Mouse (Mus musculus): Measurements from ENCODE around the gene Mab21l1. TPM values are rescaled to one million over a fixed set of nuclear protein-coding genes. Genes with fewer than 3 reads are reported as not detected.

The Mab21l1 gene
- polyA plus RNA-seq, 1 experiment from 2014 or later = 0.56 TPM

GRCm38 (mm10) chr3:55778764-55779730 lies 3.3 kb upstream of the Mab21l1 start:
- DNase-seq (ENCODE audit: low spot score) = no peak

- DNase-seq (ENCODE audit: low spot score) = no peak
Measured at GRCm38 (mm10) chr3:55780120-55781070, 1.9 kb upstream of the Mab21l1 start.

DNA sequence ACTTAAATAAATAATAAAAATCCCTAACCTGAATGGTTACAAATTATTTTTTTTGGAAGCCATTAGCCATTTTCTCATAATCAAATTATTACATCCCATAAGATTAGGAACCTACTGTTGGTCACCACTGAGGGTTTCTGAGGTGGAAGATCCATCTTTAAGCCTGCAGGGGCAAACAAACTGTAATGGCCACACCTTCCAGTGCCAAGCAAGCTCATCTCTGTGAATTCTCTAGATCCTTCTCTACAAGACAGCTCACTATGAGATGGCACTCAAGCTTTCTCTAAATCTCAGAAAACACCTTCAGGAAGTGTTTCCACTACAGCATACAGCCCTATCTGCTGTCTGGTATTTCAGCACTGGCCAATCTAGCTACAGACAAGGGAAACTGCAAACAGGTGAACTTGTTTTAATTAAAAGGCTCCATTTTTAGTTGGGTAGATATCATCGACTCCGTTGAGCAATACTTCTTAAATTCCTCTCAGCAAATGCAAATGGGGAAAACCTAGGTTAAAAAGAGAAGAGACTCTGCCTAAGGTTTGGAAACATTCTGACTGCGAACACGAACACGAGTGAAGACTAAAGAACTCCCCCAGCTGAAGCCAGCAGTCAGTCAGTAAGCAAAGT lies 768 bp upstream of the Mab21l1 start:
- DNase-seq (ENCODE audit: low spot score) = no peak

- no peak for DNase-seq (ENCODE audit: low spot score)
Measured at GRCm38 (mm10) chr3:55782771-55783170, 461 bp downstream of the Mab21l1 start.

DNA sequence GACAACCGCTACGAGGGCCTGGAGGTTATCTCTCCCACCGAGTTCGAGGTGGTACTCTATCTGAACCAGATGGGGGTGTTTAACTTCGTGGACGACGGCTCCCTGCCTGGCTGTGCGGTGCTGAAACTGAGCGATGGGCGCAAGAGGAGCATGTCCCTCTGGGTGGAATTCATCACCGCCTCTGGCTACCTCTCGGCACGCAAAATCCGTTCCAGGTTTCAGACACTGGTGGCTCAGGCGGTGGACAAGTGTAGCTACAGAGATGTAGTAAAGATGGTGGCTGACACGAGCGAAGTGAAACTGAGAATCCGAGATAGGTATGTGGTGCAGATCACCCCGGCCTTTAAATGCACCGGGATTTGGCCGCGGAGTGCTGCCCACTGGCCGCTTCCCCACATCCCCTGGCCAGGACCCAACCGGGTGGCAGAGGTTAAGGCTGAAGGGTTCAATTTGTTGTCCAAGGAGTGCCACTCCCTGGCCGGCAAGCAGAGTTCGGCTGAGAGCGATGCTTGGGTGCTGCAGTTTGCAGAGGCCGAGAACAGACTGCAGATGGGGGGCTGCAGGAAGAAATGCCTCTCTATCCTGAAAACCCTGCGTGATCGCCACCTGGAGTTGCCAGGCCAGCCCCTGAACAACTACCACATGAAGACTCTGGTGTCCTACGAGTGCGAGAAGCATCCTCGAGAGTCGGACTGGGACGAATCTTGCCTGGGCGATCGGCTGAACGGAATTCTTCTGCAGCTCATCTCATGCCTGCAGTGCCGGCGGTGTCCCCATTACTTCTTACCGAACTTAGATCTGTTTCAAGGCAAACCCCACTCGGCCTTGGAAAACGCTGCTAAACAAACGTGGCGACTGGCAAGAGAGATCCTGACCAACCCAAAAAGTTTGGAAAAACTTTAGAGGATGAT lies 1.1 kb downstream of the Mab21l1 start:
- DNase-seq (ENCODE audit: low spot score) = no peak

- DNase-seq (ENCODE audit: low spot score) = no peak
Measured at GRCm38 (mm10) chr3:55784101-55784500, 1.8 kb downstream of the Mab21l1 start.

GRCm38 (mm10) chr3:55785266-55785980 lies 3.1 kb downstream of the Mab21l1 start:
- DNase-seq (ENCODE audit: low spot score) = no peak

GRCm38 (mm10) chr3:55785981-55786725 lies 3.8 kb downstream of the Mab21l1 start:
- no peak for DNase-seq (ENCODE audit: low spot score)

GRCm38 (mm10) chr3:55786835-55787486 lies 4.7 kb downstream of the Mab21l1 start:
- DNase-seq (ENCODE audit: low spot score) = no peak

DNA sequence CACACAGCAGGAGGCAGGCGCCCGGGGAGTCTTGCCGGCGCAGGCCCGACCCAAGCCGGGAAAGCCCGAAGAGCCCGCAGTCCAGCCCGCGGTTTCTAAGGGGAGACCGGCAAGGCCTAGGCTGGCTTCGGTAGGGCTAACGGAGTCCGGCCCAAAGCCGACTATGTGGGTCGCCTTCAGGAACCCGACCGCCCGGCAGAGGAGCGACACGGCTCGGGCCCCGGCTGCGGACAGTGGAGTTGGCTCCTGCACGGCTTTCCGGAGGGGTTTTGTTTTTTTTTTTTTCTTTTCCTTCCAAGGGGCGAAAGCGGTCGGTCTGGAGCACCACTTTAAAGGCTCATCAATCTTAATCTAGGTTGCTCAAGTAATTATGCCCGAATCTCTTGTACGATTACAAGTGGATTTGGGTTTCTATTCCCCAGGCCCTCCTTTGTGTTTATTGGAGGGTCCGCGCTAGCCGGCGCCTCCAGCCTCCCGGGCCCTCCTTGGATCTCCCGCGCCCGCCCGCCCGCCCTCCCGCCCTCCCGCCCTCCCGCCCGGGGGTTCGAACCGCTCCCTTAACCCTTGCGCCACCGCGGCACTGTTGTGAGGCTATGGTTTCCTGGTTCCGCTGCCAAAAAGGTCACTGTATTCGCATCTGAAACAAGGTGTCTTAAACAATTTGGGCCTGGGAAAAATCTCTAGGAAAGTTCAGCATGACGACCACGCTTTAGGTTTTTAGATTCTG lies 5.3 kb downstream of the Mab21l1 start:
- no peak for DNase-seq (ENCODE audit: low spot score)

DNA sequence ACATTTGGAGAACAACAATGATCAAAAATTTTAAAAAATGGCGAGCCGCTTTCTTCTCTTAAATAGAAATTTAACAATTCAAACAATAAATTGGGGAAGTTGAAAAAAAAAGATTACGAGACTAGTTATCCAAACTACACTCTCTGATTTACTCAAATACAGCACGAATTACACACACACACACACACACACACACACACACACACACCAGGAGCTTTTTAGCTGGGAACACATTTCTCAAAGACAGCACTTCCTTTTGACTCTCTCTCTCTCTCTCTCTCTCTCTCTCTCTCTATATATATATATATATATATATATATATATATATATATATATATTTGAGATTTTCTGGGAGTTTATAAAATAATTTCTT lies 5.9 kb downstream of the Mab21l1 start:
- DNase-seq (ENCODE audit: low spot score) = no peak

- DNase-seq (ENCODE audit: low spot score) = no peak
Measured at GRCm38 (mm10) chr3:55788621-55789201, 6.4 kb downstream of the Mab21l1 start.

GRCm38 (mm10) chr3:55789856-55790255 lies 7.5 kb downstream of the Mab21l1 start:
- DNase-seq (ENCODE audit: low spot score) = no peak

- no peak for DNase-seq (ENCODE audit: low spot score)
Measured at GRCm38 (mm10) chr3:55790609-55791008, 8.3 kb downstream of the Mab21l1 start.

GRCm38 (mm10) chr3:55792251-55792650 lies 9.9 kb downstream of the Mab21l1 start:
- no peak for DNase-seq (ENCODE audit: low spot score)

GRCm38 (mm10) chr3:55793842-55794575 lies 11.7 kb downstream of the Mab21l1 start:
- no peak for DNase-seq (ENCODE audit: low spot score)

- no peak for DNase-seq (ENCODE audit: low spot score)
Measured at GRCm38 (mm10) chr3:55794768-55795167, 12.5 kb downstream of the Mab21l1 start.
